Mouse (Mus musculus) right cerebral cortex, postnatal 10 days (tissue): ENCODE measurements at regions not wholly inside any gene's neighbourhood (a gene's known extent, or its start where the extent isn't known, plus 50 kb on each side); places are given as distances from the start of the nearest gene placed in this dataset.

ENCODE experiments used
- DNase-seq, 2 experiments: peaks; one replicate each; pipeline ENCODE4 v3.0.0; 2021; ENCODE audit warnings: low spot score in 2 of 2

DNA sequence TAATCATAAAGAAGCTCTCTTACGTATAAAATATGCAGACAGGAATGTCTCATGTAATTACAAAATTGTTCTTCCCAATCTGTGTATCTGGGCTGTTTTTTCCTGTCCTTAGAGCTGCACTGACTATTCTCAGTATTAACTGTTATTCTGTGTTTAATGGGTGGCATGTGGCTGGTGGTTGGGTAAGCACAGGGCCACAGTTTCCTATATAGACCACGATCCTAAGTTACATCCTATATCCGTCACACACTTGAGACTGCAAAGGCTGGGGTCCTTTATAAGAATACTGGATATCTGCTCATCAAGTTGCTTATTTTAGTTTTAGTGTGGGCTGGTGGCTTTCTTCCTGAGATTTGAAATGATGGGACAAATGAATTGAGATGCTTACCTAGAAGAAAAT, 159.0 kb downstream of the Sox4 start:
- DNase-seq: no peak

GRCm38 (mm10) chr13:28793166-28793935, 160.2 kb downstream of the Sox4 start:
- no peak for DNase-seq

- no peak for DNase-seq
These were observed 160.9 kb downstream of the Sox4 start for GRCm38 (mm10) chr13:28792461-28793165.

DNA sequence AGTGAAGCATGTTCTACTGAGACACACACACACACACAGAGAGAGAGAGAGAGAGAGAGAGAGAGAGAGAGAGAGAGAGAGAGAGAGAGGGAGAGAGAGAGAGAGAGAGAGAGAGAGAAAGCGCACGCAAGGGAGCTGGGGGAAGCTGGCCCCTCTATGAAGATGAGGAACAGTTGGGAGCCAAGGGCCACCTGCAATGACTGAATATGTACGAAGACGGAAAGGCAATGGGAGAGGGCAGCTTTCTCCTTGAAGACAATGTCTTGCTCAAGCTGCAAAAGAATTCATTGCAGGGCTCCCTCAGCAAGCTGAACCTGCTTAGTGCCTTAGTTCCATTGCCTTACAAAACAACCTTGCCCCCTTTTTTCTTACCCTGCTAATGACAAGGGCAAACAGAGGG, 163.1 kb downstream of the Sox4 start:
- DNase-seq: no peak

- DNase-seq: no peak
These were observed 166.2 kb downstream of the Sox4 start for GRCm38 (mm10) chr13:28787331-28787643.

- DNase-seq: no peak
These were observed 166.7 kb downstream of the Sox4 start for GRCm38 (mm10) chr13:28786629-28787330.

- no peak for DNase-seq
These were observed 170.8 kb downstream of the Sox4 start for GRCm38 (mm10) chr13:28782497-28783246.

DNA sequence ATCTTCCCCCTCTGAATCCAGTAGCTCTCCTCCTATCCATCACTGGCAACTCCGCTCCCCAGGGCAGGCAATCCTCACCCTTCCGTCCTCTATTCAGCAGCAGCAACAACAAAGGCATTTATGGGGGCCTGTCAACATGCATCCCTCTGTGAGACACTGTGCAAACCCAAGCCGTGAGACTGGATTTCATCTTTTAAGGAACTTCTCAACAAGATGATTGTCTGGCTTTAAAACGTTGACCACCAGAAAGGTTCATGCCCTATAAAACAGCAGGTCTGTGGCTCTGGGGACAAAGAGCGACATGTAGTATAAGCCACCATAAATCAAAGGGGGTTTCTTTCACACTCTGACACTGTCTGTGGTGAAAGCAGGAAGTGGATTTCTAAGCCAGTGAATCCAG, 171.4 kb downstream of the Sox4 start:
- no peak for DNase-seq

DNA sequence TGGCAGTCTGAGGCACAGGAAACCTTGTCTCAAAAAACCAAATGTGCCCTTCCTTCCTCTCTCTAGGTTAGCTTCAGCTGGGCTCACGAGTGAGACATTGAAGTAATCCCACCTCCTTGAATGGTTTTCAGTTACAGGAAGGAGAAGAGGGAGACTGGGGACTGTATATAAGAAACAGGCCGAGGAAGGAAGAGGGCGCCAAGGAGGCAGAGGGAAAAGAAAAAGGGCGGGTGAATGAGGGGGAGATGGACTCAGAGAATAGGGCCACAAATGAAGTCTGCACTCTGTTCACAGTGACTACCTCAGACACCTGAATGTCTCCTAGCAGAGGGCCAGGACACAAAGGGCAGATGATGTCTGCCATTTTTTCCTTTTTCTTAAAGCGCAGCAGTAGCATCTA, 171.9 kb downstream of the Sox4 start:
- no peak for DNase-seq

GRCm38 (mm10) chr13:28780462-28780861, 173.1 kb downstream of the Sox4 start:
- DNase-seq: no peak

GRCm38 (mm10) chr13:28775142-28775815, 178.2 kb downstream of the Sox4 start:
- DNase-seq: no peak

DNA sequence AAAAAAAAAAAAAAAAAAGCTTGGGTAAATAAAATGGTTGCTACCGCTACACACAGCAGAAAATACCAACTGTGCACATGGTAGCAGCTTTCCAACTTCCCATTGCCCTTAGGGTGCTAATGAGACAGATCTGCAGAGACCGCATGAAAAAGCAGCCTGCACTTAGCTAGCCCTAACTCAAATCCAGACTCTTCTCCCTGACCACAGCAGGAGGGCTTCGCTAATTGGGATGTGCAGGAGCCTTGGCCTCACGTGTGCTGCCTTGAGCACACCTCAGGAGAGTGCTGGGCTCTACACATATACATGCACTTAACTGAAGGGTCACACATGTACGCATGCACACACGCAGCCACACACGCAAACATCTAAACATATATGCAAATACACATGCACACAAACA, 178.9 kb downstream of the Sox4 start:
- no peak for DNase-seq

DNA sequence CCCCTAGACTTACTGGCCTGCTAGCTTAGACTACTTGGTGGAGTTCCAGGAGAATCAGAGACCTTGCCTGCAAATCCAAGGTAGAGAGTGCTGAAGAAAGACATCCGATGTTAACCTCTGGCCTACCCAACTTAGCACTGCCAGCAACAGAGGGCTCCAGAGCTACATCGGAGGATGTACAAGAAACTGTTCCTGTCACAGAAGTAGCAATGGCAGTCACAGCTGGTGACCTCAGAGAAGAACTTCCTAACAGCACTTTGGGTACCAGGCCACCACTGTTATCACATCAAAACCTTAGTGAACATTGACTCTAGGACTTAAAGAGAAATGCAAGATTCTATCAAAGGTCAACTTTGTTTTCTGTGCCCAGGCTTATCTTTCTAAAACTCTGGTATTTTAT, 180.0 kb downstream of the Sox4 start:
- DNase-seq: no peak

DNA sequence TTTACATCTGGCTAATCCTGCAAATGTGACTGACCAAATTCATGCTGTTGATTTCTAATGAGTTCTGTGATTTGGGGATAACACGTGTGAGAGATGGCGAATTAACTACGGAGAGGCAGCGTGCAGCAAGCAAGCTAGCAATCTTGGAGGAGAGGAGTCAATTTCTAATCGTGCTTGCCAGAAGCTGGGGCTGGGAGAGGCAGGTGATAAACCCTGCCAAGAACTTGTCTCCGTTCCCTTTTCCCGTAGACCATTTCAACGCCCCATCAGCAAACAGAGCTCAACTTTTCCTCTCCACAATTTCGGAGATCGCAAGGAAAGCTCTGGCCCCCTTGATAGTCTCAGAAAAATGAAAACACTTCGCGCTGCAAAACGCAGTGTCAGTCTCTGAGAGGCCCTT, 183.0 kb downstream of the Sox4 start:
- DNase-seq: peak in 1 of 2 experiments; percentile 42

GRCm38 (mm10) chr13:28770018-28770417, 183.5 kb downstream of the Sox4 start:
- DNase-seq: no peak

DNA sequence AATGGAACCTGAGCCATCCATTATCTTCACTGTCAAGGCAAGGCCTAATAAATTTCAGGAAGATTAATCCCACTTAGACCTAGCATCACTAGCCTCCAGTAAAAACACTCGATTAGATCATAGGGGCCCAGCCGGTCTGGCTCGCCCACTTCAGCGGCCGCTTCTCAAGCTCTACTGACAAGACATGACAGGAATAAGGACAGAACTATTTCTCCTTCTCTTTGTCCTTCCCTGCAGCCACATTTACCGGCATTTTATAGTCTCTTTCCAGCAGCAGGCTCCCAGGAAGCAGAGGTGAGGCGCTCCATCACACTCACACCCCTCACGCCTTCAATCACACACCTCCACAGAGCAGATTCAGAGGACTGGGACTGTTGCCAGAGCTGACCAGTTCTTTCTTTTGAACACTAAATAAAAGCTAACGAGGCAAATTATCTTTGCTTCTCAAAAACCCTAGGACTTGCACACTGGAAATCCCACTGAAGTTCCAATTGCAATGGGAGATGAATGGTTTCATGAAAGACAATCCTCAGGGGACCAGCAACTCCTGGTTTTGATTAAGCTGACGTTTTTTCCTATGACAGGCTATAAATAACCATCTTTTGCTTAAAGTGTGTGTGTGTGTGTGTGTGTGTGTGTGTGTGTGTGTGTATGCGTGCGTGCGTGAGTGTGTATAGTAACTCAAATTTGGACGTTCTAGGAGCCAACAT, 184.6 kb downstream of the Sox4 start:
- no peak for DNase-seq

- DNase-seq: no peak
These were observed 191.0 kb downstream of the Sox4 start for GRCm38 (mm10) chr13:28762555-28762954.

DNA sequence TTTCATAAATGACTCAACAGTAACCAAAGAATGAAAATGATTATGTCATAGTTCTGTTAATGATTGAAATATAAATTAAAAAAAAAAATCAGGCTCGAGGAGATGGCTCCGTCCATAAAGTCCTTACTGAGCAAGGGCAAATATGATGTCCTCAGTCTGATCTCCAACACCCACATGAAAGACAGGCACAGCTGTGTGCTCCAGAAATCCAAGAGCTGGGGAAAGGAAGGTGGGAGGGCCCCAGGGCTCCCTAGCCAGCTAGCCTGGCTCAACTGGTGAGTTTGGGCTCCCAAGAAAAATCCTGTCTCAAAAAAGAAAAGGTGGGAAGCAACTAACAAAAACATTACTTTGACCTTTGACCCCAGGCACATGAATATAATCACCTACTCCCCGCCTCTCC, 194.5 kb downstream of the Sox4 start:
- DNase-seq: no peak

GRCm38 (mm10) chr13:28757846-28758522, 195.5 kb downstream of the Sox4 start:
- peak; percentile 74 to 80 for DNase-seq
